Mouse (Mus musculus) mesoderm, embryonic 11.5 days (tissue): ENCODE results near the gene 1700029I15Rik.
A peak's percentile ranks its signal among the peaks of the same experiment; 100 is the strongest.

Experiments
- DNase-seq: peaks from one replicate; pipeline ENCODE4 v3.0.0-alpha.2; 2012; ENCODE audit warnings: low read depth, low spot score

1700029I15Rik gene

DNA sequence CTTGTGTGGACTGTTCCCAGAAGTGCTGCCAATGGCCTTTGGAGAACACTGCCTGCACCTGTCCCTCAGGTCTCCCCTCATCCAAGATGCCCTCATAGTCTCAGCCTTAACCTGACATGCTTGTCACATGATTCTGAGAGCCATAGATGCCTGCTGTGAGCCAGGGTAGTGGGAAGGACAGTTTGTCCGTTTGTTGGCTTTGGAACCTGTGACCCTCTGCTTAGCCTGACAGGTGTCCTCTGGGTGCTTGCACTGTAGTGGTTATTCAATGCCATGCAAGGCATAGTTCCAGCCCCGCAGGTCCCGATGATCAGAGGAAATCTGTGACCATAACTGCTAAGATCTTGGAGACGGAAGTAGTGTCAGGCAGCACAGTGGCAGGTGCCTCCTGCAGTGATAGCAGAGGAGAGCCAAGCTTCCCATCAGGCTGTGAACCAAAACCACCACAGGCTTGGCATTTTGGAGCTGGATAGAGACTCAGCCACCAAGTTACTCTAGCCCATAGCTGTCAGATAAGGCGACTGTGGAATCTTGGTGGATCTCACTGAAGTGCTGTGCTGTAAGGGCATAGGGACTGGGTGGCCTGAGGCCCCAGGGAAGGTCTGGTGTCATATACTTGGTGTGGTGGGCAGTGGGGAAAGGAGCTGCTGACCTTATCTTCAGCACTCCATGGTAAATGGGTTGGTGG, at the start of gene 1700029I15Rik:
TSS of gene 1700029I15Rik (plus strand) at position 638 of the 688 bp plus-strand sequence.
- DNase-seq: no peak

DNA sequence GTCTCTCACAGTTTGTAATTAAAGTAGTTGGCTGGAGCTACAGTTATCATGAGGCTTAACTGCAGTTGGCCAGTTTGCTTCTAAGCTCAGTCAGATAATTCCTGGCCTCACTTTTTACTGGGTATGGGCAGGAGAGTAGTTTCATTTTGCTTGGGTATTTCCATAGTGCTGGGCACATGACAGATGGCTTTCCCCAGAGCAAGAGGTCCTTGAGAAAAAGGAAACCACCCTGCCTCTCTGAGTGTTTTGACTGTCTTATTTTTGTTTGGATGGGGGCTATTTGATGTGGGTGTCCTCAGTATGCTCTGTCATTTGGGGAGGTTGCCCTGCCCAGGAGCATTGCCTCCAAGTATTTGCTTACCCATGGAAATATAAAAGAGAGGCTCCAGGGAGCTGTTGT, 39.9 kb upstream of the 1700029I15Rik start:
- no peak for DNase-seq

DNA sequence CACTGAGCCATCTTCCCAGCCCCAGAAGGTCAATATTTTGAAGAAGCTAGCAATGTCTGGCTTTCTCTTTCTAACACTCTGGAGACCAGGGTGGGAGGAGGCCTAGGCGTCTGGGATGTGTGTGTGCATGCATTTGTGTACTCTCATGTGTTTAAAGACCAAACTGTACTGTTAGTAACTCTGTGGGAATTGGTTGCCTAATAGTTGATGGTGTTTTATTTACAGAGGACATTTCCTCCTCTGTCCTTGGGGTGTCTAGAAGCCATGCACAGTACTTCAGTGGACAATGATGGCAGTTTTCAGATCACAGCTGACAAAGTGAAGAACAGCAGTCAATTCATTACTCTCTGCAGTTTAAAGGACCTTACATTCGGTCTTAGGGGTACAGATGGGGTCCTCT, 35.1 kb upstream of the 1700029I15Rik start:
- DNase-seq: no peak

DNA sequence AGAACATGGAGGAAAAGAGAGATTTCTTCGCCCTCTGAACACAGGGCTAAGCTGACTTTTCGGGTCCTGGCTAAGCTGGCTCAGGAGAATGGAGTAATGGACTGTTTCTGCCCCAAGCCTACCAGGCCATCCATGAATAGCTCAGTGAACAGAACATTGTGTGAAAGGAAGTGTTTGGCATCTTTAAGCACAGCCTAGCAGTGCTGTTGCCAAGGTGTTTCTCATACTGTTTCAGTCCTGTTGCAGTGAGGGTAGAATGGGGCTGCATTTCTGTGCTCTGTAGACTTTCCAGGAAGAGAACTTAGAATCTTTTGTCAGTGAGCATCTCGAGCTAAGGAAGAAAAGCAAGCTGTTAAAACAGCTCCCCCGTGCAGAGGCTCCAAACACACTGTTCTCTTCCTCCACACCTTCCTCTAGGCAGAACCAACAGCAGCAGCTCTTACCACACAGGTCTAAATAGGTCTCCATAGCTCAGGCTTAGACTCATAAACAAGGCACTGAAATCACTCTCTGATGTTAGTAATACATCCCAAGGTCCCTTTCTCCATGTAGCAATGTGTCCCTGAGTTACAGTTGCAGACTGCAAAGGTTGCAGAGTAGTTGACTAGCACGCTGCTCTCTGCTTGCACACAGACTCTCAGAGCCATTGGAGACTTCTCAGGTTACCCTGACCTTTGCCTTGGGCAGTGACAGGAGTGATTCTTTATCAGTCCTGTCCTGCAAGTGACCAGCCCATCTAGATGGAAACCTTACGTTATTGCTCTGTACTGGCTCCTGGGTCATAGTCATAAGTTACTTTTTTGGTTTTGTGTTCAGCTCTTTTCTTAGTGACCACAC, 32.5 kb upstream of the 1700029I15Rik start:
- DNase-seq: no peak

DNA sequence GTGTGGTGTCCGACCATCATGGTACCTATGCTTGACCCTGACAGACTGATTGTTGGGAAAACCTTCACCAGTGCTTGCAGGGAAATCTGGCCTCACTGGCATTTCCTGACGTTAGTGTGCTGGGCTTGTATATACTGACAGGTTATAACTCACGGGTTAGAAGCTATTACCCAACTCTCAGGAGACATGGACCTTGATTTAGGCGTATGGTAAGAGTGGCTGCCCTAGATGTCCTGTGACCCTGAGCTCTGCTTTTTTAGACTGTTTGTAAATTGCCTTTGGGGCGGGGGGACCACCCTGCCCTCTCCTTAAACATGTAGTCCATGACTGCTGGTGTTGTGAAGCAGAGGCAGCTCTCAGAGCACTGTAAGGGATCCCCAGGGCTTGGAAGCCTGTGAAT, 31.7 kb upstream of the 1700029I15Rik start:
- no peak for DNase-seq

DNA sequence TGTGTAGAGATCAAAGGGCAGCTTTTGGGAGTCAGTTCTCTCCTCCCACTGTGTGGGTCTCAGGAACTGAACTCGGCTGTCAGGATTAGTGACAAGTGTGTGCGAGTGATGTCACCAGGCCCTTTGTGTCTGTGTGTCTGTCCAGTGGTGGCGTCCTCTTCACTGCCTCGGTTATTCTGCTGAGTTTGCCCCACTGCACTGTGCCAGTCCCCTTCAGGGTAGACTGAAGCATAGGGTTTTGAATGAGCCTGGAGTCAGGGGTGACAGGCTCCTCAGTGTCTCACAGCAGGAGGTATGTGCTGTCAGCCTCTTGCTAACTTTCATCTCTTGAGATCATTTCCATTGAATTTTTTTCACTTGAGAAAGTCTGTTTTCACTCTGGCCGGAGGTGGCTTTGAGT, 28.9 kb upstream of the 1700029I15Rik start:
- no peak for DNase-seq

DNA sequence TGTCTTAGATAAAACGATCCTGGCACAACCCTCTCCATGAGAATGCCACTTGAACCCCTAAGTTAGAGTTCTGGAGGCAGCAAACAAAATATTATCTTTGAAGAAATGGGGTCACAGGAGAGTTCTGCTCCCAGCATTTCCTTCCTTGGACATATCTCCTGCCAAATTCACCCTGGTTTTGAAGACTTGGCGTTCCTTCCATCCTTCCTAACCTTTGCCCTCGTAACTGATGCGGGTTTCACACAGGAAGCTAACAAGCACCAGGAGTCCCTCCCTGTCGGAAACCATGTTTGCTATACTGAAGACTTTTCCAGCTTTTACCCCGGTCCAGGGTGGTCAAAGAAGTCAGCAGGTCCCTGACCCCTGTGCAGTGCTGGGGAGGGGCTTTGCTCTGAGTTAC, 28.1 kb upstream of the 1700029I15Rik start:
- DNase-seq: no peak

DNA sequence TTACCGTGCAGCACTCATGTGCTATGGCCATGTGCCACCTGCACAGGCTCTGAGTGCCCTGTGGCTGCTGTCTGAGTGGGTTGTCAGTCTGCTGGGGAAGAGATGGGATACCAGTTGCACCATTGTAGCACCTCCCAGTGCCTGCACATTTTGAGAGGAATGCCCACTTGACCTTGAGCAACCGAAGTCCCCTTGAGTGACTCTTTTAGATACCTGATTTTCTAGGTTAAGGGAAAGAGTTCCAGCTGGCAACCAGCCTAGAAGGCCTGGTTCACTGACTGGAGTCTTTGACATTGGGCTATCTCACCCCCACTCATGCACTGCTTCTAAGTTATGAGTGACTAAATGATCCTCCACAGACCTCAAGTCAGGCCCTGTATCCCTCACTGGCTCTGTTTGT, 23.0 kb upstream of the 1700029I15Rik start:
- no peak for DNase-seq

DNA sequence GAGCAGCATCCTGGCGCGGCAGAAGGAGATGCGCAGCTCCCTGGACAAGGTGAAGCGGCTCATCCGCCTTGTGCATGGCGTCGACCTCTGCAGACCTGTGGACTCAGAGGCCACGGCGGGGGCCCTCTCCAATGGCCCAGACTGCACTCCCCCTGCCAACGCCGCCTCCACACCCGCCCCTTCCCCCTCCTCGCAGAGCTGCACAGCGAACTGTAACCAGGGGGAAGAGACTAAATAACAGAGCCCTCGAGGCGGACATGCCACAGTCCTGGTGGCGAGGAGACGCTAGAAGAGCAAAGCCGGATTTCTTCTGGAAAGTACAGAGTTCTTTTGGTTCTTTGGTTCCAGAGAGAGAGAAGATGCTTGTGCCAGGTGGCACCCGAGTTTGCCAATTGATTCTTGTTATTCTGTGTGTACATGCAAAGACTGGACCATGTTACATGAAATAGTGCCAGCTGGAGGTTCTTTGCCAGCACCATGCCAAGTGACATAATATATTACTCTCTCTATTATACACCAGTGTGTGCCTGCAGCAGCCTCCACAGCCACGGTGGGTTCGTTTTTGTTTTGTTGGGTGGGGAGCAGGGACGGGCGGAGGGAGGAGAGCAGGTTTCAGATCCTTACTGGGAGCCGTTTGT, 22.0 kb upstream of the 1700029I15Rik start:
- no peak for DNase-seq

DNA sequence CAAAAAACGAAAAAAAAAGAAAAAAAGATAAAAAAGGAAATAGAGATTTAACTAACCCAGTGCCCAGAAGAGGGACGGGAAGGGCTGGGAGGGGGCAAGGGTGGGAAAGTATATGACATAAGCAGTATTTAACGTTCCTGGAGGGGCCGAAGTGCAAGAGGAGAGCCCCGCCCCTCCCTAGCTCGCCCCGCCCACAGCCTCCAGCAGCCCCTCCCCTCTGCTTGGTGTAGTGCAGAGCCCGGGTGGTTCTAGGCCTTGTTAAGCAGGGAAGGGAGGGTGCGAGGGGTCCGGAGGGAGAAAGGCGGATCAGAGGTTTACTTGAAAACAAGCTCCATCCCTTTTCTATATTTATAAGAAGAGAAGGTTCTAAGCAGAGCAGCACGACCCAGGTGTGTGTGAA, 21.4 kb upstream of the 1700029I15Rik start:
- DNase-seq: no peak

DNA sequence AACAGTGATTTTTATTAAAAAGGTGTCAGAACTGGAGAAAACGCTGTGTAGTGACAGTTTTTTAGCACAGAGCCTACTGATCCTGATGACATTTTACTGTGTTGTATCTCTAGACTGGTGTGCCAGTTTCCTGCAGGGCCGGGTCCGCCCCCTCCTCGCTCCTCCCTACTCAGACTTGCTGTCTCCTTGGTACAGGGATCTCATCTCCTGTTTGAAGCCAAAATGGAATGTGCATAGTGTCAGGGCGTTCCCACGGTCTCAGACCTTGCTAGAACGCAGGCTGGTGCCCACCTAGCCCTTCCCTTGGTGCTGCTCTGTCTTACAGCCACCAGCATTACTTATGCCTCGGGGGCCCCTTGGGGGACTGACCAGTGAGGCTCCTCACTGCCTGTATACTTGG, 20.5 kb upstream of the 1700029I15Rik start:
- no peak for DNase-seq

DNA sequence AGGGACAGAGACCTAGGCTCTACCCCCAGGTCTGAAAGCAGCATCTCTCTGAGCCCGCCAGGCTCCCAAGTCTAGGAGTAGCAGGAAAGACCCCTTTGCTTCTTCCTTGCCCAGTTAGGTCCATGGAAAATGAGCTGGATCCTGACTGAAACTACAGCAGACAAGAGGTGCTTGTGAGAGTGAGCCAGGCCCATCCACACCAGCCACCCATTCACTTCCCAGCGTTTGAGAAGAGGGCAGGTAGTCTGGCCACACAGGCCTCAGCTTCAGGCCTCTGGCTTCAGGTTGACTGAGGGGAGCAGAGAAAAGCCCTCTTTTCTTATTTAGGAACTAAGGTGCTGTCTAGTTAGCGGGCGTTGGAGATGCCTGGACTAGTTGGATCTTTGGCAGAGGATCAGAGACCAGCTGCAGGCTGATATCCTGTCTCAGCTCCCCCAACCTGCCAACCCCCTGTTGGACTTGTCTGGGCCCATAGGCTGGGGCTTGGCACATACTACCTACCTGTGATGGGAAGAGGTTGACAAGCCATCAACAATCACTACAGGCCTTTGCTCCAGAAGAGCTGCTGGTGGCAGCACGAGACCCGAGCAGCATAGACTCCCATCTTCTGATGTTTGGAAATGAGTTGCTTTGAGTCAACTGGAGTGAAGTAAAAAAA, 19.6 kb upstream of the 1700029I15Rik start:
- no peak for DNase-seq

DNA sequence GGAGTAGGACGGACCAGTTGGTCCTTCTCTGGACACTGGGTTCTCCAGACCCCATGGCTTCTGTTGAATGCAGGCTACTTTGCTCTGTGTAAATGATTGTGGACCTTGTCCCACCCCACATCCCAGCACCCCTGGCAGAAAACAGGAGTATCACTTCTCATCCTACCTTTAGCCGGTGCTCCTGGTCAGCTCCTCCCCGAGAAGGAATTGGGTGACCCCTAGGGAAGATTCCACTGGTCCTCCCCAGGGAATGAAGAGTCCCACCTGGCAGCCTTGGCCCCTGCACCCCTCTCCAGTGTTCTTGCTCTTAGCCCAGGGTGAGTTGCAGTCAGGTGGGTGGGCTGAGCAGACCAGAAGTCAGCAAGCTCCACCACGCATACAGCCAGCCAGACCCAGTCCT, 18.3 kb upstream of the 1700029I15Rik start:
- DNase-seq: no peak

DNA sequence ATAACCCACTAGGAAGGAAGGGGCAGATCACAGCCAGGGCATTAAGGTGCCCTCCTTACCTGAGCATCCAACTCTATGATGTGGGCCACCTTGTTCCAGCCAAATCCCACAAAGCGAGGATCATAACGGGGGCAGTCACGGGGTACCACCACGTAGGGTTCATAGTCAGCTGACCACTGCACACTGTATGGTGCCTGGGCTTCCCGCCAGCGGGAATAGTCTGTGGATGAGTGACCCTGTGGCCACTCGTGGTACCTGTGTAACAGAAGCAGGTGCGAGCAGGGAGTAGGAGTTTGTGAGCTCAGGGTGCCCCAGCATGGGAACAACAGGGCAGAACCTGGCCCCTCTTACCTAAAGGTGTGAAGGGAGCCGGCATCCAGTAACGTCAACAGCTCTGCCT, 16.8 kb upstream of the 1700029I15Rik start:
- no peak for DNase-seq

DNA sequence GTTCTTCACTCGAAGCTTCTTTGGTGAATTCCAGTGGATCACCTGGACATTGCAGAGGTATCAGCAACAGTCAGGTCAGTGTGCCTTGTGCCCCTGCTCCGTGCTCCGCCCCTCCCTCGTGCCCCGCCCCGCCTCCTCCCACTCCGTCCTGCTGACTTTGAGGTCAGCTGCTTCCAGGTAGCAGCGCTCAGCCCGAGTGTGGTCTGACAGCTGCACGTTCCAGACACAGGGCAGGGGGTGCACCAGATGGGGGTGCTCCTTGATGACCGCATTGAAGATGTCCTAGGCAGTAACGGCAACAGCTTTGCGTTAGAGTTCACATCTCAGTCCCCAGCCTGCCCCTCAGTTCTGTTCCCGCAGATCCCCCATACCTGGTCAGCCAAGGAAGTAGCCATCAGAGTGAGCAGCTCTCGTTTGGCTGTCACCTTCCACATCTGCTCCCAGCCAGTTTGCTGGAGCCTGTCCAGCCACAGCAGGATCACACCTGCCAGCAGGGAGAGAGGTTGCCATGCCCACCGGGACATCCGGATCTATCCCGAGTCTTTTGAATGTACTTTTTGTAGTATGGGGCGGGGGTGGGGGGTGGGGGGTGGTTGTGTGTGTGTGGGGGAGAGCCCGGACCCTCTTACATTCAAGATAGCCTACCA, 14.8 kb upstream of the 1700029I15Rik start:
- no peak for DNase-seq

DNA sequence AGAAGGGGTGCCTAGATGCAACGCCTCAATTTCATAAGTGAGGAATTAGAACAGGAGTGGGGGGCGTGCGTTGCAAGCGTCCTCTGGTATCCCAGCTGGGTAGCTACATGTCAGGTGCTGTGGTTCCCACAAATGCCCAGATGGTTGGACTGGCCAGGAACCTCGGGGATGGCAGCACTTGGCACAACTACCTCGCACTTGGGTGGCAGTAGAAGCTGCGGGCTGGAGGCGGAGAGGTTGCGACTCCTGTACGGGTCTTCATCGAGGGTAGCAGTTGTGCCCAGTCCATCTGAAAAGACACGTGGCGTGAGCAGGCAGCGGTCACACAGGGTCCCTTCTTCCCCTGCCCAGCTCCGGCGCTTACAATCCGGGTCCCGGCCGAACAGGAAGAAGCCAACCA, 12.0 kb upstream of the 1700029I15Rik start:
- DNase-seq: no peak

DNA sequence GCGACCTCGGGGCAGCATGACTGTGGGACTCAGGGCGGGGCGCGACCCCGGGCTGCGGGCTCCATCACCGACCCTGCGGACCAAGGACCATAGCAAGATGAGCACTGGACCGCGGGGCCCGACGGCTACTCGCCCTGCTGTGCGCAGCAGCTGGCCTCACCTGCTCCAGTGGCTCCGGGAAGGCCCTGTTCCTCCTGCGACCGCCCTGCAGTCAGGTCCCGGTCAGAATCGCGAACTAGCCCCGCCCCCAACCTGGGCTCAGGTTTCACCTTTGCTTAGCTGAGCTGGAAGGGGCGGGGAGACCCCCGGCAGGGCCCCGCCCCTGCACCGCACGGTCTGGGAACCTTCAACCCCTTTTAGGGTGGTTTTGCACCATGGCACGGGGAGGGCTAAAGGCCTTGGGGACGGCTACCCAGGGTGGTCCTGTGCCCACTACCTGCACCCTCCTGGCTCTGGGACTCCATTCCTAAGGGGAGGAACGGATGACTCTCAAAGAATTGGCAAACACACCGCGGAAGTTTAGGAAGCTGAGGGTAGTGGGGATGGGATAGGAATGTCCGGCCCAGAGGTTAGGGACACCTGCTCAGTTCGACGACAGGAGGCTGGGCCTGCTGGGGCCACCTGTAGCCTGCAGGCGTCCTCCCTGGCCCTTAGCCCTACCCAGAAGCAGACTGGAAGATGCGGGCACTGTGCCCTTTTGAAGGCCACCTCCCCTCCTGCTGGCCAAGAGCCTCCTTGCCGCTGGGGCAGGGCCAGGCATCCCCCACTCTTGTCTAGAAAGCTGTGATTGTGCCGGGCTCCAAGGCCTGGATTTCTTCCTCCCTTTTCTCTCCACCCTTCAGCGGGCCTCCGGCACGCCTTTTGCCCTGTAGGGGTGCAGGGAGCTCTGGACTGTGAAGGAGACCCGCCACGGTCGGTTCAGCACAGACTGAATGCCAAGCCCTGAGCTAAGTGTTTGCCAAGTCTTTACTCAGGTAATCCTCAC, 11.2 kb upstream of the 1700029I15Rik start:
- DNase-seq: peak; percentile 74

DNA sequence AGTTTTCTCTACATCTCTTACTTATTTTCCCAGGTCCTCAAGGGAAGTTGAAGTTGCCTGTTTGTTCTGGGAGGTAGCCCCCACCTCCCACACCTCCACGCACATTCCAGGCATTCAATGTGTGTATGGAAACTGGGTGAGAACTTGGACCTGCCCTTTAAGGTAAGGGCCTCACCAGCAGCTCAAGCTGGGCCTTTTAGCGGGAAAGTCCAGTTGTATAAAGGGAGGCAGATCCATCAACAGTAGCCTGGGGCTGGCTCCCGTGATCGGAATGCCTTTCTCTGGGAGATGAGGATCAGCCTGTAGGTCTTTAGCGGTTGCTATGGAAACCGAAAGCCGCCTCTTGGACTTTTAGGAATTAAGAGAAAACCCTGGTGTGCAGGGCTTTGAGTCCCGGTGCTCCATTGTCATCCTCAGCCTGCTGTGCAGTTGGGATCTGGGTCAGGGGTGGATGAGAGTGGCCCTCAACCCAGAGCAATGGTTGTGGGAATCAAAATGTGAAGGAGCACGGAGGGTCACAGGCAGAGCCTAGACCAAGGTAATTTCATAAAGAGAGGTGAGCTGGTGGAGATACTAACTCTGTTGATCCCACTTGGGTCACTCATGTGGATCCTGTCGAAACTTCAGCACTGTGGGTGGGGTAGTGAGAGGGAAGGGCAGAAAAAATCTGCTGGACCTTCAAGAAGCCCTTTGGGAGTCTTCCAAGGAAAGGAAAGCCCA, 10.2 kb upstream of the 1700029I15Rik start:
- peak; percentile 66 for DNase-seq

DNA sequence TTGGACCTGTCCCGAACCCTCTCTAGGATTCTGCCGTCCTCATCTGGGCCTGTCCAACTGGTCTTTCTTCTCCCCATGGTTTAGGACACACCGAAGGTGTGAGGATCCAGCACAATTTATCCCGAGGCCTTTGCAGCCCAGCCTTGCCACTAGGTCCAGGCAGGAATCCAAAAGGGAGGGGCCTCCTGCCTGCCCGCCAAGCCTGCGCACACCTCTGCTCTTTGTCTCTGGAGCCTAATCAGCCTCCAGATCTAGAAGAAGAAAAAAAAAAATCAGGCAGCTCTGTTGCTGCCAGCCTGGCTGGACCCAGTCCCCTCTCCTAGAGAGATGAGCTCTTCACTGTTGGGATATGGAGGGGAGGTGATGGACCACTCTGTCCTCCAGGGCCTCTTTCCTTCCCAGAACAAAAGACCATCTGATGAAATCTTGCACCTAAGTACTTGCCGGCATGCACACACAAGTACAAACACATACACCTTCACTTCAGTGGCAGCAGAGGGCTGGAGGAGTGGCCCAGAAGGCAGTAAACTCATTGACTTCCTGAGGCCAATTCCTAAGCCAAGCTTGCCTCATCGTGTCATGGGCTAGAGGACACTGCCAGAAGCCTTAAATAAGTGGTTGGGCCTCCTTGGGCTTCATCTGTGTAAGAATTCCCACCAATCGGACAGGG, 9.4 kb upstream of the 1700029I15Rik start:
- DNase-seq: no peak
